Mouse (Mus musculus) CH12.LX (cell line): ENCODE measurements at regions not wholly inside any gene's neighbourhood (a gene's known extent, or its start where the extent isn't known, plus 50 kb on each side); places are given as distances from the start of the nearest gene placed in this dataset.
A peak's percentile ranks its signal among the peaks of the same experiment; 100 is the strongest.

Experiments used
- DNase-seq: peaks from one replicate; pipeline ENCODE4 v3.0.0-alpha.2; 2013; ENCODE audit errors: extremely low read depth
- H3K27ac ChIP-seq: 2 replicates; pipeline ENCODE4 v1.5.1; 2012; ENCODE audit warnings: low read depth, mild to moderate bottlenecking, control low read depth, moderate library complexity; ENCODE audit not compliant: insufficient read depth
- H3K27me3 ChIP-seq: replicated peaks from 2 replicates; pipeline ENCODE3; 2012; ENCODE audit warnings: inconsistent platforms
- H3K36me3 ChIP-seq, 2 experiments: replicated peaks in 1 of 2; 2 replicates each; pipeline versions ENCODE3 to v1.6.1; 2012; ENCODE audit warnings: inconsistent platforms in 1 of 2, low read length in 1 of 2, mild to moderate bottlenecking in 1 of 2, mixed read lengths in 1 of 2, moderate library complexity in 1 of 2; ENCODE audit not compliant: control insufficient read depth in 1 of 2, insufficient read depth in 1 of 2
- H3K4me1 ChIP-seq, 2 experiments: 2 replicates each; pipeline ENCODE4 v1.6.1; 2012; ENCODE audit warnings: inconsistent platforms in 1 of 2, moderate library complexity in 1 of 2; ENCODE audit not compliant: insufficient read depth in 2 of 2, control insufficient read depth in 1 of 2
- H3K4me2 ChIP-seq: 2 replicates; pipeline ENCODE4 v1.6.1; 2012; ENCODE audit warnings: low read depth, mild to moderate bottlenecking, control low read depth; ENCODE audit not compliant: poor library complexity, insufficient read depth, severe bottlenecking
- H3K4me3 ChIP-seq, 3 experiments: fragments of 150-350 bp in 1 of 3; sonication (generic) in 1 of 3; replicated peaks in 1 of 3; 2 replicates each; pipeline versions ENCODE3 to v1.5.1; 2011 to 2012; ENCODE audit warnings: low read depth in 2 of 3, low read length in 2 of 3, mild to moderate bottlenecking in 2 of 3, moderate library complexity in 2 of 3, control low read depth in 1 of 3, improper control_type of control experiment in 1 of 3, inconsistent platforms in 1 of 3, mixed read lengths in 1 of 3; ENCODE audit not compliant: poor library complexity in 1 of 3
- H3K79me2 ChIP-seq: replicated peaks from 2 replicates; pipeline ENCODE4 v1.6.1; 2012; ENCODE audit warnings: mild to moderate bottlenecking, moderate library complexity; ENCODE audit not compliant: control insufficient read depth, poor library complexity, insufficient read depth, severe bottlenecking; ENCODE audit errors: extremely low read depth
- H3K9ac ChIP-seq: 2 replicates; pipeline ENCODE4 v1.6.1; 2012; ENCODE audit warnings: low read depth, mild to moderate bottlenecking, control low read depth, moderate library complexity; ENCODE audit not compliant: insufficient read depth
- H3K9me3 ChIP-seq: replicated peaks from 2 replicates; pipeline ENCODE3; 2012; ENCODE audit warnings: low read length, inconsistent platforms, mixed read lengths
- CHD1 ChIP-seq: IDR thresholded peaks from 2 replicates; pipeline ENCODE4 v1.6.1; 2012; ENCODE audit warnings: low read depth, low read length, improper control_type of control experiment, inconsistent platforms
- E2F4 ChIP-seq: IDR thresholded peaks from 2 replicates; pipeline ENCODE4 v1.6.1; 2011; ENCODE audit warnings: low read depth, low read length, improper control_type of control experiment; ENCODE audit not compliant: insufficient replicate concordance
- EP300 ChIP-seq: IDR thresholded peaks from 2 replicates; pipeline ENCODE4 v1.6.1; 2011; ENCODE audit warnings: low read length, improper control_type of control experiment
- GABPA ChIP-seq: IDR thresholded peaks from 2 replicates; pipeline ENCODE4 v1.6.1; 2012; ENCODE audit warnings: low read depth, low read length, improper control_type of control experiment, inconsistent platforms; ENCODE audit not compliant: insufficient replicate concordance
- MAFK ChIP-seq: IDR thresholded peaks from 2 replicates; pipeline ENCODE4 v1.6.1; 2011; ENCODE audit warnings: low read length, improper control_type of control experiment; ENCODE audit not compliant: insufficient replicate concordance
- MAZ ChIP-seq: IDR thresholded peaks from 2 replicates; pipeline ENCODE4 v1.6.1; 2012; ENCODE audit warnings: low read depth, mild to moderate bottlenecking, inconsistent platforms, low read length, improper control_type of control experiment, moderate library complexity
- MYC ChIP-seq: IDR thresholded peaks from 2 replicates; pipeline ENCODE4 v1.6.1; 2011; ENCODE audit warnings: low read depth, mild to moderate bottlenecking, improper control_type of control experiment, low read length
- POLR2AphosphoS2 ChIP-seq: IDR thresholded peaks from 2 replicates; pipeline ENCODE4 v1.6.1; 2011; ENCODE audit warnings: low read depth, low read length, improper control_type of control experiment
- SIN3A ChIP-seq: IDR thresholded peaks from 2 replicates; pipeline ENCODE4 v1.6.1; 2012; ENCODE audit warnings: low read length, improper control_type of control experiment, inconsistent platforms
- TBP ChIP-seq: conservative IDR thresholded peaks from 2 replicates; pipeline ENCODE4 v1.6.1; 2011; ENCODE audit warnings: low read depth, low read length, improper control_type of control experiment
- TCF12 ChIP-seq: IDR thresholded peaks from 2 replicates; pipeline ENCODE4 v1.6.1; 2014; ENCODE audit warnings: low read depth, mild to moderate bottlenecking, inconsistent platforms, low read length, improper control_type of control experiment
- USF1 ChIP-seq: IDR thresholded peaks from 2 replicates; pipeline ENCODE4 v1.6.1; 2014; ENCODE audit warnings: low read depth, mild to moderate bottlenecking, inconsistent platforms, low read length, improper control_type of control experiment
- ZKSCAN1 ChIP-seq: IDR thresholded peaks from 2 replicates; pipeline ENCODE4 v1.6.1; 2012; ENCODE audit warnings: low read depth, inconsistent platforms, low read length, improper control_type of control experiment, borderline replicate concordance
- ZNF384 ChIP-seq: IDR thresholded peaks from 2 replicates; pipeline ENCODE4 v1.6.1; 2012; ENCODE audit warnings: low read depth, low read length, improper control_type of control experiment, inconsistent platforms
- dilution Hi-C: fragments of 300-500 bp; cut with MboI; formaldehyde crosslinking; loops from 2 replicates; pipeline ENCODE4 v1.14.3; 2020; ENCODE audit warnings: low sequenced_read_pairs; ENCODE audit not compliant: extremely low pct_unique_long_range_greater_than_20kb, extremely low pct_ligation_motif_present
- in situ Hi-C: fragments of 300-500 bp; cut with MboI; formaldehyde crosslinking; loops from 3 replicates; pipeline ENCODE4 v1.14.3; 2019; ENCODE audit warnings: low sequenced_read_pairs, low pct_ligation_motif_present, low pct_unique_long_range_greater_than_20kb, mixed read lengths

- peaks cover 45% of the 10 kb centered on the region for H3K9me3 ChIP-seq
- TF ChIP-seq E2F4 (no peak), MAFK (peak; percentile 69; the same call in 1 of the 2 replicates)
- no peaks in the 10 kb centered on the region for H3K36me3 ChIP-seq
- dilution Hi-C loops = no loop called here
- H3K79me2 ChIP-seq = no peaks in the 10 kb centered on the region
- no peak for DNase-seq
- H3K4me1 ChIP-seq = peaks cover 0 to 7% of the 10 kb centered on the region in 2 experiments; a peak in 1 of 4 replicates
- no peaks in the 10 kb centered on the region for H3K27me3 ChIP-seq
- no peak overlapping the region for H3K4me2 ChIP-seq
- H3K27ac ChIP-seq = no peak overlapping the region
- no peak overlapping the region for H3K9ac ChIP-seq
- in situ Hi-C loops = no loop called here
- H3K4me3 ChIP-seq = no peak overlapping the region
Measured at GRCm38 (mm10) chr13:97680283-97680896, 80.0 kb downstream of the Gm10260 start.

GRCm38 (mm10) chr13:97678991-97679390, 81.4 kb downstream of the Gm10260 start:
- Histone ChIP-seq H3K27me3 (no peaks in the 10 kb centered on the region), H3K4me3 (no peak overlapping the region), H3K4me2 (no peak overlapping the region), H3K36me3 (no peaks in the 10 kb centered on the region), H3K79me2 (no peaks in the 10 kb centered on the region), H3K4me1 (peaks cover 0 to 7% of the 10 kb centered on the region in 2 experiments; a peak in 1 of 4 replicates), H3K27ac (no peak overlapping the region), H3K9me3 (peaks cover 49% of the 10 kb centered on the region), H3K9ac (no peak overlapping the region)
- in situ Hi-C loops (no loop called here), dilution Hi-C loops (no loop called here)
- DNase-seq = no peak
- TF ChIP-seq TCF12 (no peak), MYC (no peak), USF1 (no peak), E2F4 (no peak), GABPA (no peak), ZNF384 (no peak), SIN3A (no peak), TBP (no peak), EP300 (no peak), POLR2AphosphoS2 (no peak), CHD1 (no peak), ZKSCAN1 (no peak), MAZ (no peak)
